Mouse (Mus musculus) liver, adult 2 months (tissue): ENCODE measurements around the gene Pcif1. TPM values are rescaled to one million over a fixed set of nuclear protein-coding genes. Genes with fewer than 3 reads are reported as not detected.
A peak's percentile ranks its signal among the peaks of the same experiment; 100 is the strongest.

ENCODE experiments used
- DNase-seq: peaks from one replicate; pipeline ENCODE4 v3.0.0-alpha.2; 2011; ENCODE audit warnings: low read depth, low spot score; ENCODE audit errors: extremely low read depth
- H3K27ac ChIP-seq: fragments of 200-500 bp; replicated peaks from 2 replicates; pipeline ENCODE4 v1.5.1; 2012; ENCODE audit warnings: low read depth, mild to moderate bottlenecking, control low read depth, inconsistent platforms, low read length; ENCODE audit not compliant: insufficient read depth
- H3K27me3 ChIP-seq: fragments of 200-500 bp; 2 replicates; pipeline ENCODE4 v1.6.1; 2012; ENCODE audit warnings: mild to moderate bottlenecking, moderate library complexity, low read length, inconsistent platforms; ENCODE audit not compliant: control insufficient read depth, insufficient read depth
- H3K36me3 ChIP-seq: fragments of 200-500 bp; 2 replicates; pipeline ENCODE4 v1.6.1; 2012; ENCODE audit warnings: low read length, inconsistent platforms; ENCODE audit not compliant: control insufficient read depth, insufficient read depth
- H3K4me1 ChIP-seq: fragments of 200-500 bp; 2 replicates; pipeline ENCODE4 v1.6.1; 2011; ENCODE audit warnings: low read length; ENCODE audit not compliant: control insufficient read depth, insufficient read depth
- H3K4me3 ChIP-seq: fragments of 200-500 bp; 2 replicates; pipeline ENCODE4 v1.5.1; 2011; ENCODE audit warnings: low read depth, mild to moderate bottlenecking, control low read depth, low read length, moderate library complexity; ENCODE audit not compliant: insufficient read depth
- H3K79me2 ChIP-seq: fragments of 200-500 bp; 2 replicates; pipeline ENCODE4 v1.6.1; 2012; ENCODE audit warnings: inconsistent platforms, mild to moderate bottlenecking, low read length, moderate library complexity; ENCODE audit not compliant: control insufficient read depth, insufficient read depth
- H3K9ac ChIP-seq: fragments of 200-500 bp; 2 replicates; pipeline ENCODE4 v1.6.1; 2012; ENCODE audit warnings: low read depth, mild to moderate bottlenecking, control low read depth, inconsistent platforms, low read length
- CTCF ChIP-seq: fragments of 200-500 bp; IDR thresholded peaks from 2 replicates; pipeline ENCODE4 v1.5.1; 2011; ENCODE audit warnings: low read depth, low read length, control low read depth
- POLR2A ChIP-seq: fragments of 200-500 bp; IDR thresholded peaks from 2 replicates; pipeline ENCODE4 v1.6.1; 2011; ENCODE audit warnings: low read length, control low read depth; ENCODE audit not compliant: insufficient read depth; ENCODE audit errors: extremely low read depth
- WGBS: fragments of 180-500 bp; shearing (Covaris S2); methylation state at CpG from one replicate; pipeline ENCODE4 v1.1.7; 2018; 5-methylcytosine and 5-hydroxymethylcytosine counted together
- polyA plus RNA-seq: library from polyadenylated mRNA; depleted of rRNA; stranded (reverse); fragments of >200 nt; gene quantifications from 2 replicates; pipeline ENCODE4 v1.2.3, GENCODE M21; 2012
- total RNA-seq: library from RNA; depleted of rRNA; stranded (reverse); fragments of >200 nt; gene quantifications from 2 replicates; pipeline ENCODE4 v1.2.3, GENCODE M21; 2014

The Pcif1 gene
- total and polyA plus RNA-seq, 2 experiments: 9.1 to 21.3 TPM

DNA sequence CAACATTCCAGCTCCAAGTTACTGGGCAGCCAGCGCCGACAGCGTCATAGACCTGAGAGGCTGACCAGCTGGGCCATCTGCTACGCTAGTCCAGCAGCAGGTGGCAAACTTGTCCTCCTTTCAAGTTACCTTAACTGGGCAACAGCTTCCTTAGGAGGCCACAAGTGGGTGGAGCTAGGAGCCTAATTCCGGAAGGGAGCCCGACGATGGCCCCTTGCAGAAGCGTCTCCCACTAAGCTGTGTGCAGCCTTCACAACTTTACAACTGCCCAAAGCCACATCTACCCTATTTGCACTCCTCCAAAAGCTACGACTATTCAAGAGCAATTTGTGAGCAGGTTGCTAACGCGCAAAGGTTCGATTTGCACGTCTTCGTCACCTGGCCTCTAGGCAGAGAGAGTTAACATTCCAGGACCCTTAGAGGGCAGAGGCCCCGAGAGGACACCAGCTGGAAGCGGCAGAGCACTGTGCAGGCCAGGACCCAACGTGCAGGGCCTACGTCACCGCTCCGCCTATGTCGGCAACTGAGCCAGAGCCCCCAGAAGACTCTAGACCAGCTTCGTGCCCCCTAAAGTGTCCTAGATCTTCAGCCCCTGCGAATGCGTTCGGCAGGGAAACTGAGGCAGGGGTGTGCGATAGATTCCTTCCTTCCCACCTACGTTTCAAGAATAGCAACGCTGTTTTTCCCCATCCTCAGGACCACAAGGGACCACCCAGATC is 436 bp upstream of the Pcif1 start:
- DNase-seq: peak; percentile 76
- WGBS: under 1% methylated on average over 28 of the region's 28 CpGs
- H3K27me3 ChIP-seq: no peaks in the 10 kb centered on the region

DNA sequence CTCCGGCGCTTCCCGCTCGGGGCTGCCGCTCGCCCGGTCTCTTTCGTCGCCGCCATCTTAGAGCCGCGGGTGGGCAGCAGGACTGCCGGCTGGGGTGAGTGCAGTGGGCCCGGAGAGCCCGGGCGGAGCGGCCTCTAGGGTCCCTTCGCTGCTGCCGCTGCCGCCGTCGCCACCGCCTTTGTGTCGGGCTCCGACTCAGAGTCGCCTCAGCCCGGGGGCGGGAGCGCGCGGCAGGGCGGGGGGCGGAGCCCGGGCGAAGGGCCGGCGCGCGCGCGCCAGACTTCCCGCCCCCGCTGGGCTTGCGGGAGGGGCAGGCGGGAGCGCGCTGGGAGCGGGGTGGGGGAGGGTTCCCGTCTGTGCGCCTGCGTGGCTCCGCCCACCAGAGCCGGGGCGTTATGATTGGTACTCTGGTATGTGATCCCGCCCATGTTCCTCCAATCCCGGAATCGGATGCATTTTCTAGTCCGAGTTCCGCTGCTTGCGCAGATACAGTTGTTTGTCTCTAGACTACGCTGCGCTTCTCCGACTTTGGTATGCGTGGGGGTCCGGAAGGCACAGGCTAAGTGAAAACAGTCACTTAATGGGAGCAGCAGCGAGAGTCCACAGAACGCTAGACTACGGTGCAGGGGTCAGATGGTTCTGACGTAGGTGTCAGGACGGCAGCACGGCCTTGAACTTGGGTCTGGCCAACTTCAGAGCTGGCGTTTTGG is 619 bp downstream of the Pcif1 start:
- Histone ChIP-seq H3K27me3 (no peaks in the 10 kb centered on the region), H3K27ac (peak overlapping the region; percentile 98), H3K79me2 (peaks cover 4% of the 10 kb centered on the region; the same call in 1 of the 2 replicates), H3K36me3 (no peaks in the 10 kb centered on the region), H3K9ac (peak overlapping the region; percentile 99), H3K4me3 (peak overlapping the region; percentile 94), H3K4me1 (peaks cover 10% of the 10 kb centered on the region)
- TF ChIP-seq CTCF (no peak), POLR2A (peak; percentile 95)
- WGBS: under 1% methylated on average over 68 of the region's 72 CpGs
- peak; percentile 90 for DNase-seq

More for the DNA sequence above, 436 bp upstream of the Pcif1 start:
- TF ChIP-seq CTCF (peak; percentile 39), POLR2A (0 out of 2 replicates have a peak, but pooled peaks have one; percentile 23)
- H3K9ac ChIP-seq: peak overlapping the region; percentile 85
- H3K4me3 ChIP-seq: peak overlapping the region; percentile 94
- peak overlapping the region; percentile 83 for H3K27ac ChIP-seq
- no peaks in the 10 kb centered on the region for H3K36me3 ChIP-seq
- H3K79me2 ChIP-seq: peaks cover 4% of the 10 kb centered on the region; the same call in 1 of the 2 replicates
- H3K4me1 ChIP-seq: peaks cover 10% of the 10 kb centered on the region

DNA sequence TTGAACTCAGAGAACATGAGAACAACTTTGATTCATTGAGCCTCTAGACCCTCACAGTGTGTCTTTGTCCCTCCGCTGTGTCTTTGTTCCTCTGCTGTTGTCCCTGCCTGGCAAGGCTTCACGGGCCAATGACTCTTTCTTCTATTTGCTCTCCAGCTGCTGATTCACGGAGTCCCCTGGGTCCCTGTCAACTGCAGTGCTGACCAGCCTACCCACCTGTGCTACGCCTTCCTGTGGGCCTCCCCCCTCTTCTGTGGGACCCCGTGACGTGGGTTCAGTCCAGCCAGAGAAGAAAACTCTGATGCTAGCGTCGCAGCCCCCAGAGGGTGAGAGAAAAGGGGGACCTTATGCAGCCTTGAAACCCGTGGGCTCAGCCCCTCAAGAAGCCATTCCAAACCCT is 3.5 kb downstream of the Pcif1 start:
- DNase-seq: no peak
- Histone ChIP-seq H3K36me3 (peaks cover 2% of the 10 kb centered on the region), H3K27me3 (no peaks in the 10 kb centered on the region), H3K4me1 (peaks cover 10% of the 10 kb centered on the region), H3K9ac (no peak overlapping the region), H3K79me2 (peaks cover 4% of the 10 kb centered on the region; the same call in 1 of the 2 replicates), H3K27ac (no peak overlapping the region), H3K4me3 (no peak overlapping the region)
- TF ChIP-seq POLR2A (no peak), CTCF (no peak)
- WGBS: 75% methylated on average over 9 of the region's 9 CpGs

DNA sequence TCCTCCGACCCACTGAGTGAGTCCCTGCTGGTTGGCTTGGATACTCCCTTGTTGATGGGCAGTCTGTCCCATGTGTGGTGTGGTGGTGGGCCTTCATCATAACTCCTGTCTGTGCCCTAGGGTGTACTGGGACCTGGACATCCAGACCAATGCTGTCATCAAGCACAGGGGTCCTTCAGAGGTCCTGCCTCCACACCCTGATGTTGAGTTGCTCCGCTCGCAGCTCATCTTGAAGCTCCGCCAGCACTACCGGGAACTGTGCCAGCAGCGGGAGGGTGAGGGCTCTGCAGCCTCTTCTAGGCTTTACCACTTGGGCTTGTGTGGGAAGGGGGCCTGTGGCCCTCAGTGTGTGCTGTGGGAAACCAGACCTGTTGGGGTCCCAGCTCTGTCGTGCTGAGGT is 6.7 kb downstream of the Pcif1 start:
- Histone ChIP-seq H3K36me3 (peaks cover 8% of the 10 kb centered on the region), H3K4me1 (peaks cover 4% of the 10 kb centered on the region; the same call in 1 of the 2 replicates), H3K27ac (no peak overlapping the region), H3K9ac (no peak overlapping the region), H3K27me3 (no peaks in the 10 kb centered on the region), H3K79me2 (peaks cover 4% of the 10 kb centered on the region; the same call in 1 of the 2 replicates), H3K4me3 (no peak overlapping the region)
- TF ChIP-seq POLR2A: no peak
- TF ChIP-seq CTCF: no peak
- 34% methylated on average over 7 of the region's 7 CpGs for WGBS
- no peak for DNase-seq

DNA sequence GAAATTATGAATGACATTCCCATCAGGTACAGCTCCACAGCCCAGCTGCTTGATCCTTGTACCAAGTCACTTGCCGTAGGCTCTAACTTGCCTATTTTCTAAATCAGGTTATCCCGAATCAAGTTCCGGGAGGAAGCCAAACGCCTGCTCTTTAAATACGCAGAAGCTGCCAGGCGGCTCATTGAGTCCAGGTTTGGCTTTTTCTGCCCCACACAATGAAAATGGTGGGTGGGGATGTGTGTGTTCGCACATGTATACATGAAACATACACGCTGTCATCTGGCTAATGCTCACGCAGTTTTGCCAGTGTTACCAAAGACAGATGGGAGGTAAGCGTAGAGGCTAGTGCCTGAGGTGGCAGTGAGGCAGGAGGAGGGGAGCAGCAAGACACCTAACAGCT is 7.5 kb downstream of the Pcif1 start:
- no peak overlapping the region for H3K4me3 ChIP-seq
- H3K4me1 ChIP-seq: peaks cover 2% of the 10 kb centered on the region; the same call in 1 of the 2 replicates
- H3K79me2 ChIP-seq: no peaks in the 10 kb centered on the region
- H3K27ac ChIP-seq: no peak overlapping the region
- DNase-seq: no peak
- no peak overlapping the region for H3K9ac ChIP-seq
- H3K27me3 ChIP-seq: no peaks in the 10 kb centered on the region
- TF ChIP-seq POLR2A: no peak
- no peak for TF ChIP-seq CTCF
- WGBS: 96% methylated on average over 10 of the region's 10 CpGs
- H3K36me3 ChIP-seq: peaks cover 12% of the 10 kb centered on the region

DNA sequence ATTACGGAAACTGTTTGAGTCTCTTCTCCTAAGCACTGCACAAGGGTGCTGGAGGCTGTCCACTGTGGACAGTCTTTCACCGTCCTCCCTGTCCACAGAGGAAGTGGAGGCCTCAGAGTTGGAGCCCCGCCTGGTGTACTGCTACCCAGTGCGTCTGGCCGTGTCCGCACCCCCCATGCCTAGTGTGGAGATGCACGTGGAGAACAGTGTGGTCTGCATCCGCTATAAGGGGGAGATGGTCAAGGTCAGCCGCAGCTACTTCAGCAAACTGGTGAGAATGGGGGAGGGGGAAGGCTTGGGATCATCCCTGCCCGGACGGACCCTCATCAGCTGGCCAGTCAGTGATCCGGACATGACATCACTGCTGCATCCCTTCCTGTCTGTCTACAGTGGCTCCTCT is 9.9 kb downstream of the Pcif1 start:
- H3K79me2 ChIP-seq: no peaks in the 10 kb centered on the region
- no peak overlapping the region for H3K4me3 ChIP-seq
- H3K36me3 ChIP-seq: peaks cover 20% of the 10 kb centered on the region
- no peaks in the 10 kb centered on the region for H3K27me3 ChIP-seq
- 78% methylated on average over 12 of the region's 12 CpGs for WGBS
- no peak overlapping the region for H3K9ac ChIP-seq
- H3K27ac ChIP-seq: no peak overlapping the region
- no peak for DNase-seq
- H3K4me1 ChIP-seq: peaks cover 2% of the 10 kb centered on the region; the same call in 1 of the 2 replicates
- no peak for TF ChIP-seq CTCF
- no peak for TF ChIP-seq POLR2A
